Mouse (Mus musculus) forebrain, embryonic 12.5 days (tissue): ENCODE data around the gene Gdap2. TPM values are rescaled to one million over a fixed set of nuclear protein-coding genes. Genes with fewer than 3 reads are reported as not detected.

Experiments
- ATAC-seq: fragments of 200-750 bp; cut with Nextera tagmentation; 2 replicates; pipeline ENCODE4 v1.8.0; 2017; ENCODE audit warnings: moderate TSS enrichment; ENCODE audit not compliant: low FRiP score
- H3K27ac ChIP-seq: fragments of 300-500 bp; sonication (generic); 2 replicates; pipeline ENCODE4 v1.5.1; 2016; ENCODE audit warnings: mild to moderate bottlenecking
- H3K27me3 ChIP-seq: fragments of 300-500 bp; sonication (generic); 2 replicates; pipeline ENCODE4 v1.6.1; 2016; ENCODE audit warnings: mild to moderate bottlenecking
- H3K36me3 ChIP-seq: fragments of 300-500 bp; sonication (generic); replicated peaks from 2 replicates; pipeline ENCODE4 v1.6.1; 2016; ENCODE audit warnings: mild to moderate bottlenecking
- H3K4me1 ChIP-seq: fragments of 300-500 bp; sonication (generic); 2 replicates; pipeline ENCODE4 v1.6.1; 2016
- H3K4me2 ChIP-seq: fragments of 300-500 bp; sonication (generic); 2 replicates; pipeline ENCODE4 v1.6.1; 2016; ENCODE audit warnings: mild to moderate bottlenecking, moderate library complexity
- H3K4me3 ChIP-seq: fragments of 300-500 bp; sonication (generic); replicated peaks from 2 replicates; pipeline ENCODE4 v1.5.1; 2016; ENCODE audit warnings: mild to moderate bottlenecking
- H3K9ac ChIP-seq: fragments of 300-500 bp; sonication (generic); 2 replicates; pipeline ENCODE4 v1.6.1; 2016; ENCODE audit warnings: mild to moderate bottlenecking
- H3K9me3 ChIP-seq: fragments of 300-500 bp; sonication (generic); 2 replicates; pipeline ENCODE4 v1.6.1; 2016
- WGBS: fragments of 180-500 bp; shearing (Covaris S2); methylation state at CpG from one replicate; pipeline ENCODE4 v1.1.7; 2016; 5-methylcytosine and 5-hydroxymethylcytosine counted together
- polyA plus RNA-seq: library from polyadenylated mRNA; unstranded; fragments of >200 nt; fragmentation: Nextera tagmentation; extraction: Ambion mirVana; gene quantifications from 2 replicates; pipeline ENCODE4 v1.2.1, GENCODE M21; 2016

Gdap2 gene
- 35.1 and 35.6 TPM in 2 replicates for polyA plus RNA-seq

DNA sequence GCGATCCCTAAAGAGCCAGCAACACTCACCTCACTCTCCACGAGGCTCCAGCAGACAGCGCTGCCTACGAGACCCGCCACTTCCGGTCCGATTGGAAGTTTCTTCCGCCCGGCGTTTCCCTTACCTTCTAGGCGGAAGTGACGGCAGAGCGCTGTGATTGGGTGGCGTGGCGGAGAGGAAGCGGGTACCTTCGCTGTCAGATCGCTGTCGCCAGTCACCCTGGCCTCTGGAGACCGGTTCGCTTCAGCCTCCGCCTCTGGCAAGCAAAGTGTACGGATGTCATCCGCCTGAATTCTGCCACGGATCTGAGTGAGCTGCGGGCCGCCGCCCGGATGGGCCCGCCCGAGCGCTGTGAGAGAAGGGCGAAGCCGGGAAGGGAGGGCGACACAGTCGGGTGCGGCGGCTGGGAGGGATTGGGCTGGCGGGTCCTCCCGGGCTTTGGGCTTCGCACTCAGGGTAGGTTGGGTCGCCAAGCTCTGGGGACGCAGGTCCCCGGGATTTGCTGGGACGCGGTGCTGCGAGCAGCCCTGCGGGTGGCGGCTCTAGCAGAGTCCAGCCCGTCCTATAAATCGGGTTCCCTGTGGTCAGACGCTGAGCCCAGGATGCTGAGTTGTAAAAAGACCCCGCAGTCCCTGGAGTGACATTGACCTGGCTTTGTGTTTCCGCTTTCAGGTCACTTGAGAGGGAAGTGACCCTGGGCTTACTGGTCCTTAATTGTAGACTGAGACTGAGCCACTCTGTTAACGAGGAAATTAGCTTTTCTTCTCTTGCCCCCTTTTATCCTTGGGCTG, at the start of gene Gdap2, which contains the start of gene Wdr3:
Gdap2 (plus strand) TSS at position 67 of the 791 bp plus-strand sequence.
Wdr3 (minus strand) TSS at position 93 of the 791 bp plus-strand sequence.
- under 1% methylated on average over 55 of the region's 55 CpGs for WGBS
- Histone ChIP-seq H3K9me3 (no peaks in the 10 kb centered on the region), H3K9ac (peak within 1 kb of the TSS; percentile 88), H3K36me3 (peaks cover 22% of the 10 kb centered on the region), H3K4me2 (peak within 1 kb of the TSS; percentile 81), H3K27ac (peak within 1 kb of the TSS; percentile 89), H3K4me1 (peaks cover 17% of the 10 kb centered on the region), H3K27me3 (no peaks in the 10 kb centered on the region), H3K4me3 (peak within 1 kb of the TSS; percentile 84)
- peak; percentile 99 for ATAC-seq

DNA sequence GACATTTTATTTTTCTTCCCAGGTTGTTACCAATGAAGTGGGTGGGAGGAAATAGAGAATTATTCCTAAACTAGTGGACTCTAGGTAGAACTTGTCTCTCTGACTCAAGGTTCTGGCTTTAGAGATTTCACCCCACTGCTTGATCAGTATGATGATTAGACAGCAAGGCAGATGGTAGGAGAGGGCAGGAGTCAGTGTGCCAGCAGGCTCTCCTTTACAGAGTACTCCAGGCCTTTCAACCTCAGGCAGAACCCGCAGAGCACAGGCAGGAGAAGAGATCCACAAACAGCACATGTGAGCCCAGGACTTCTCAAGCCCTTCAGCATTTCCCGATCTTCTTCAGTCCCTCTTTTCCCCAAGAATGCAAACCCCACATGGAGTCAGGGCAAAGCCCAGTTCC, 43.5 kb upstream of the Gdap2 start:
- WGBS, result 75% methylated on average over 2 of the region's 2 CpGs
- H3K9ac ChIP-seq, result no peak overlapping the region
- no peaks in the 10 kb centered on the region for H3K9me3 ChIP-seq
- no peak for ATAC-seq
- H3K4me2 ChIP-seq, result no peak overlapping the region
- H3K36me3 ChIP-seq, result no peaks in the 10 kb centered on the region
- H3K27ac ChIP-seq, result no peak overlapping the region
- no peak overlapping the region for H3K4me3 ChIP-seq
- no peaks in the 10 kb centered on the region for H3K27me3 ChIP-seq
- H3K4me1 ChIP-seq, result no peaks in the 10 kb centered on the region

DNA sequence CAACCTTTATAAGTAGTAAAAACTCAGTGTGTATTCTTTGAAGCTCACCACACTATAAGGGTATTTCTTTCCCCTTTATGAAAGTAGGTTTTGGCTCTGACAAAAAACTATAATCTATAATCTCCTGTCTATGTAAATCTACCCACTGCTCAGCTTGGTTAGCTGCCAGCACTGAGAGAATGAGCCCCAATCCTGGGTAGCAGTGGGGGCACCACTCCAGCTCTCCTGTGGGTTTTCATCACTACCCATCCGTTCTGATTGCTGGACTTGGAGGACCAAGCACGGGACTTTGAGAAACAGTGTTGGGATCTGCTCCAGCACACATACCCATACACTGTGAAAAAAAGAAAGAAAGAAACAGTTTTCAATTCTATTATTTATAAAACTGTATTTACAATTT, 40.2 kb upstream of the Gdap2 start:
- WGBS, result 82% methylated on average over 2 of the region's 2 CpGs
- no peaks in the 10 kb centered on the region for H3K27me3 ChIP-seq
- no peak overlapping the region for H3K27ac ChIP-seq
- H3K4me2 ChIP-seq, result no peak overlapping the region
- no peak overlapping the region for H3K9ac ChIP-seq
- no peak for ATAC-seq
- H3K4me3 ChIP-seq, result no peak overlapping the region
- H3K4me1 ChIP-seq, result no peaks in the 10 kb centered on the region
- H3K9me3 ChIP-seq, result no peaks in the 10 kb centered on the region
- no peaks in the 10 kb centered on the region for H3K36me3 ChIP-seq

DNA sequence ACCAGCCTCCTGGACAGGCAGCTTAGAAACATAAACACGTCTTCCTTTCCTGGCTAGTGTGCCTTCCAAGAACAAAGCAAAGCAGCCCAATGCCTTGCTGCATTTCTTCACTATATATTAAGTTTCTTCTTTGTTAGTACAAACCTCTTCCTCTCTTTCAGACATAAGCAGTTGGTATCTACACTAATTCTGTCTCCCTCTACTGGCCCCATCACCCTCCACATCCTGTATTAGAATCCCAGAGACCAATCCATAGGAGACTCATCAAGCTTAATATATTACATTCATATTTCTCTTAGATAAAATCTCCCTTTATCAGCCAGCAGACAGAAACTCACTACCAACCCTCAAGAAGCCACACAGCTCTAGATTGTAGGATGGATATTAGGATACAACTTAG, 39.7 kb upstream of the Gdap2 start:
- no peak overlapping the region for H3K4me3 ChIP-seq
- no peaks in the 10 kb centered on the region for H3K36me3 ChIP-seq
- H3K4me1 ChIP-seq, result no peaks in the 10 kb centered on the region
- no peak overlapping the region for H3K27ac ChIP-seq
- no peaks in the 10 kb centered on the region for H3K27me3 ChIP-seq
- H3K4me2 ChIP-seq, result no peak overlapping the region
- WGBS, result 72% methylated on average over 1 of the region's 1 CpGs
- no peak for ATAC-seq
- H3K9ac ChIP-seq, result no peak overlapping the region
- no peaks in the 10 kb centered on the region for H3K9me3 ChIP-seq

DNA sequence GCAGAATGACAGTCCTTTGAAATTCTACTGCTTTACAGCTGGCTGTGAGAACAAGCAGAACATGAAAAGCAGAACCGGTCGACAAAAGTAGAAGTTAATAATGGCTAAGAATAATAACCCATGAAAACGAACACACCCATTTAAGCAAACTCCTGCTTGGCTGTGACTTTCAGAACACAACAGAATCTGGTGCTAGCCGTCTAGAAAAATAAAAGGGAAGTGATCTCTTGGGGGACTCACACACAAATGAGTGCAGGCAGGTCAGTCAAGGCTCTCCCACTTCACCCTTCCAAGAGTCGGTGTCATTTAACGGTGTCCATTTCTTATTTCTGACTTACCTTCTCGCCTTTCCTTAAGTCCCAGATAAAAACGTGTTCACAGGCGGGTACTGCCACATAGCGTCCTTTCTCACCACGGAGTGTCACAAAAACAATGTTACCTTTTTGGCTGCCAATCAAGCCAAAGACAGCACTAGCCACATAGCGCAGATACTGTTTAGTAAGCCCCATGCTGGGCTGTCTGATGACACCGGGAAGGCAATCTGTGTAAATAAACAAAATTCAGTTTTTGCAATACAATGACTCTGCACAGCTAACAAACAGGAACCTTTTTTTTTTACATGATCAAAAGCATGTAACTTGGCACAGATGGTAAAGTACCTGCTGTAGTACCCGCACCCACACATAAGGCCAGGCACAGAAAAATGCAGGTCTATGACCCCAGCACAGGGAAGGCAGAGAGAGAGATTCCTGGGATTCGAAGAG, 1.3 kb upstream of the Gdap2 start:
- no peak overlapping the region for H3K27ac ChIP-seq
- WGBS, result 89% methylated on average over 15 of the region's 15 CpGs

DNA sequence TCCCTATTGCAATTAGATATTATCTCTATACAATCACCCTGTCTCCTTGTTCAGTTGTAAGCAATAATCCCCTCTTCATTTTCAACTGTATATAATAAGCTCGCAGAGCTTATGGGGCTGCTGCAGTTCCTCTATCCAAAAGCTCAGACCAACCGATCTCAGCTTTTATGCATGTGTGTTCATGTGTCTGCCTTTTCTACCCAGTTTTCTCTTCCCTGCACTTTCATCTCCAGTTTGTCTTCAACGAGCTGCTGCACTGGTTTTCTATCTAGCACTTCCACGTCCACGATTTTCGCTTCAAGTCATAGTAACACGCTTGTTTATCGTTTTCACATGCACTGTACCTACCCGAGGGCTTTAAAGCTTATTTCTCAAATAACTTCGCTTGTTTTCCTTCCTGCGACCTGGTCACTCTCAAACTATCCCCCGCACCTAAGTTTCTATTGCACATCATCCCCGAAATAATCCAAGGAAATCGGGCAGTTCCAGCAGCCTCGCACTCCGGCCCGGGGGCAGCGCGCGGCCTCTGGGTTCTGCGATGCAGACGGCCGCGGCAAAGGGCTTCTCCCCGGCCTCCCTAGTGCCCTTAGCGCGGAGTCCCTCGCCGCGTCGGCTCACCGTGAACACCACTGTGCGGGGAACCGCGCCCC, 391 bp upstream of the Gdap2 start:
- H3K4me1 ChIP-seq, result peaks cover 17% of the 10 kb centered on the region
- H3K36me3 ChIP-seq, result peaks cover 29% of the 10 kb centered on the region
- peak overlapping the region; percentile 81 for H3K4me2 ChIP-seq
- H3K9ac ChIP-seq, result peak overlapping the region; percentile 62
- WGBS, result under 1% methylated on average over 35 of the region's 35 CpGs
- no peaks in the 10 kb centered on the region for H3K27me3 ChIP-seq
- no peak; the same call in 1 of the 2 replicates for ATAC-seq
- 0 out of 2 replicates have a peak overlapping the region, but pooled peaks have one; percentile 27 for H3K27ac ChIP-seq
- H3K4me3 ChIP-seq, result peak overlapping the region; percentile 84
- H3K9me3 ChIP-seq, result no peaks in the 10 kb centered on the region

More for the DNA sequence above, 1.3 kb upstream of the Gdap2 start:
- ATAC-seq, result no peak
- Histone ChIP-seq H3K4me3 (peak overlapping the region; percentile 84), H3K4me1 (peaks cover 17% of the 10 kb centered on the region), H3K36me3 (peaks cover 38% of the 10 kb centered on the region), H3K9me3 (no peaks in the 10 kb centered on the region), H3K27me3 (no peaks in the 10 kb centered on the region), H3K4me2 (peak overlapping the region; percentile 81), H3K9ac (peak overlapping the region; percentile 62)

DNA sequence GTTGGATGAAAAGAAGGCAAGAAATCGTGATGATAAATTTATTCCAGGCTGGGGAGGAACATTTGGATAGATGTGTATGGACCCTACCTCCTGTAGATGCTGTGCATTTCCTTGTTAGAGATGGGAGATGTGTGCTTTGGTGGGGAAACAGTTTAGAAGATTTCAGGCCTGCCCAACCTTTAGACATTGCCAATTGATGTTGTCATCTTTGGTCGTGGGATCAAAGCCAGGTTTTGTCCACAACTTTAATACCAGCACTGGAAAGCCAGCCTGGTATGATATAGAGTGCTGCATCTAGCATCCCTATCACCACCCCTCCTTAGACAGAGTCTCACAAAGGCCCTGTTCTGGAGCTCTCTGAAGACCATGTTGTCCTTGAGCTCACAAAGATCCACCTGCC, 1.4 kb downstream of the Gdap2 start:
- 0 out of 2 replicates have a peak overlapping the region, but pooled peaks have one; percentile 4 for H3K4me3 ChIP-seq
- no peaks in the 10 kb centered on the region for H3K27me3 ChIP-seq
- no peaks in the 10 kb centered on the region for H3K9me3 ChIP-seq
- peaks cover 17% of the 10 kb centered on the region for H3K4me1 ChIP-seq
- H3K36me3 ChIP-seq, result peaks cover 17% of the 10 kb centered on the region
- no peak overlapping the region for H3K9ac ChIP-seq
- no peak overlapping the region for H3K4me2 ChIP-seq
- H3K27ac ChIP-seq, result no peak overlapping the region
- ATAC-seq, result no peak
- 94% methylated on average over 2 of the region's 2 CpGs for WGBS

DNA sequence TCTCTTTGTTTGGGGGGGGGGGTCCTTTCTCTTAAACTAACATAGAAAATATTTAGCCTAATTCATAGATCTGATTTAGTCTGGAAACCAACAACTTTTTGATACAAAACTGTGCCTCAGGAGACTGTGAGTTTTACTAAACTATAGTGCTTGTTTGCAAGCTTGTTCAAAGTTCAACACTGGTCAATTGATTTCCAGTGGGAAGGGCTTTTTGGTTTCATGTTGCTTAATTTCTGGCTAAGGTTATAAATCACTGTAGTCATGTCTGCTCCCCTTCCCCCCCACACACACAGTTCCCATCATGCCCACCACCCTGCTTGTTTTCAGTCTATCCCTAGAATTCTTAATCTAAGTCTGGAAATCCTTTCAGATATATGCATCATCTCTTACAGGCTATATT, 2.8 kb downstream of the Gdap2 start:
- H3K4me1 ChIP-seq, result peaks cover 17% of the 10 kb centered on the region
- ATAC-seq, result no peak
- H3K27me3 ChIP-seq, result no peaks in the 10 kb centered on the region
- H3K9me3 ChIP-seq, result no peaks in the 10 kb centered on the region
- H3K4me2 ChIP-seq, result no peak overlapping the region
- H3K27ac ChIP-seq, result no peak overlapping the region
- H3K36me3 ChIP-seq, result peaks cover 7% of the 10 kb centered on the region; the same call in 1 of the 2 replicates
- no peak overlapping the region for H3K4me3 ChIP-seq
- no peak overlapping the region for H3K9ac ChIP-seq

DNA sequence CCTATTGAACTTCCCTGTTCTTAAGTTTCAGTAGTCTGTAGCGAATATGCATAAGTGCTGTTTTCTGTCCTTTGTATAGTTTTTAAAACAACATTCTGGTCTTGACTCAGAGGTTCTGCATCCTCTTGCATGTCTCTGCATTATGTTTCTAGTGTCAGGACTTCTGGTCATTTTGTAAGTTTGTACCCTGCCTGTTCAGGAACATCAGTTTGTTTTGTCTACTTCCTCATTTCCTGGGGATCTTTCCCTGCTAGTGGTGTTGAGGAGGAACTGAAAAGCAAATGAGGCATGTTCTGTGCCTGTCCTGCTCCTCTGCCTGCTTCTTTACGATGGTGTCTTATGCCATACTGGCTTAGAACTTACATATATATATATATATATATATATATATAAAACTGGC, 13.8 kb downstream of the Gdap2 start:
- Histone ChIP-seq H3K9ac (no peak overlapping the region), H3K4me1 (no peaks in the 10 kb centered on the region), H3K4me3 (no peak overlapping the region), H3K4me2 (no peak overlapping the region), H3K36me3 (peaks cover 61% of the 10 kb centered on the region), H3K27ac (no peak overlapping the region), H3K27me3 (no peaks in the 10 kb centered on the region), H3K9me3 (no peaks in the 10 kb centered on the region)
- 97% methylated on average over 2 of the region's 2 CpGs for whole genome bisulfite sequencing
- ATAC-seq, result no peak

DNA sequence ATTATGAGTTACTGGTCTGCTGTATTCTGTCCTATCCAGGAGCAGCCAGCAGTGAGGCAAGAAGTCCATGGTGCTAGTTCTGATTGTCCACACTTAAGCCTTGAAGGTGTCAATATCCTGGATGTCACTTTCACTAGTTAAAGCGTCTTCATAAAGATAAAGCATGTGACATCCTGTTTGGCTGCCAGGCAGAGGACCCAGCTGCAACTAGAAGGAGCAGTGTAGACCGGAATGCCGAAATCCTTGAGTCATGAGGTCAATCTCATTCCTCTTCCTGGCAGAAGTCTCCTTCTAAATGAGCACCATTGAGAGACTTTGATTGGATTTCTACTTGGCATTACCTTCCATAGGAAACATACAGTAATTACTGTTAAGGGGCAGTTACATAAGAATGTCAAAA, 18.3 kb downstream of the Gdap2 start:
- ATAC-seq, result no peak
- no peak overlapping the region for H3K27ac ChIP-seq
- 85% methylated on average over 3 of the region's 3 CpGs for WGBS
- no peaks in the 10 kb centered on the region for H3K27me3 ChIP-seq
- no peaks in the 10 kb centered on the region for H3K9me3 ChIP-seq
- no peak overlapping the region for H3K4me3 ChIP-seq
- peaks cover 41% of the 10 kb centered on the region for H3K36me3 ChIP-seq
- H3K4me1 ChIP-seq, result no peaks in the 10 kb centered on the region
- H3K4me2 ChIP-seq, result no peak overlapping the region
- no peak overlapping the region for H3K9ac ChIP-seq

DNA sequence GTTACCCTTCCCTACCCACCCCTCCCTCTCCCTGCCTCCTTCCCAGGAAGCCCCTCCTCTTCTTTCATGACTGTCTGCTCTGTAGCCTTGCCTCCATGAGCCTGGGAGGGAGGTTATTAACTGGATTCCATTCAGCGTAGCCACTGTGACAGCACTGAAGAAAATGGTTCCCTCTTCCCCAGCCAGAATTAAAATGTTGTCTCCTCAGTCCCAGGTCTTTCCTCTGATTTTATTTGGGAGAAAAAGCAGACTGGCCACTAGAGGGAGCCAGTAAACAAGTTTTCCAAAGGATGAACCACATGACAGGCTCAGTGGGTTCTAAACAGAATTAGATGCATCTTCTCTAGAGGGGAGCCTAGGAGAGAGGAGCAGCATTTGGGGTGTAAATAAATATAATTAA, 27.3 kb downstream of the Gdap2 start:
- Histone ChIP-seq H3K4me1 (no peaks in the 10 kb centered on the region), H3K4me3 (no peak overlapping the region), H3K27me3 (no peaks in the 10 kb centered on the region), H3K9ac (no peak overlapping the region), H3K27ac (no peak overlapping the region), H3K36me3 (peaks cover 35% of the 10 kb centered on the region), H3K4me2 (no peak overlapping the region), H3K9me3 (no peaks in the 10 kb centered on the region)
- ATAC-seq, result peak; percentile 67; the same call in 1 of the 2 replicates
- 56% methylated on average over 1 of the region's 1 CpGs for WGBS

DNA sequence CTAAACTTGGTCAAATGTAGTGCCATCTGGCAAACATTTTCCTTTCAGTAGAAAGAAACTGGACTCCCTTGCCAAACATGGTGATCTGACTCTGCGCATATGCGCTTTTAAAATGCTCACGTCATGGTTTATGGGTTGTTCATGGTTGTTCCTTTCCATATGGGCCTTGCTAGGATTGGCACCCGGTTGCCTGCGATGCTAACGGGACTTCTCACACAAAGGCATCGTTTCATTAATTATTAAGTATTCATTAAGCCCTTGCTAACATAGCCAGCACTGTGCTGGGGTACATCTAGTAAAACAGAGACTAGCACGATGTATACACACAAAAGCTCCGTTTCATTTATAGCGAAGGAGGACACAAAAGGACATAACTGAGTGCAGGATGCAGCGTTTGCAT, 27.7 kb downstream of the Gdap2 start:
- H3K9me3 ChIP-seq, result no peaks in the 10 kb centered on the region
- H3K4me1 ChIP-seq, result no peaks in the 10 kb centered on the region
- no peak overlapping the region for H3K9ac ChIP-seq
- H3K27me3 ChIP-seq, result no peaks in the 10 kb centered on the region
- no peak overlapping the region for H3K27ac ChIP-seq
- peaks cover 35% of the 10 kb centered on the region for H3K36me3 ChIP-seq
- H3K4me2 ChIP-seq, result no peak overlapping the region
- 0 out of 2 replicates have a peak, but pooled peaks have one; percentile 14 for ATAC-seq
- no peak overlapping the region for H3K4me3 ChIP-seq
- 77% methylated on average over 11 of the region's 11 CpGs for WGBS
